Mouse (Mus musculus) kidney, adult 8-10 months (tissue): ENCODE measurements around the gene Gm382.

Source experiments
- DNase-seq, 2 experiments: peaks; one replicate each; pipeline ENCODE4 v3.0.0; 2022

The Gm382 gene

GRCm38 (mm10) chrX:127039672-127040071 is at the start of gene Gm382:
TSS of gene Gm382 (plus strand) at chrX:127039972.
- DNase-seq, result no peak

GRCm38 (mm10) chrX:127070179-127070578 is 30.4 kb downstream of the Gm382 start:
- no peak for DNase-seq

GRCm38 (mm10) chrX:127091282-127091681 is 51.5 kb downstream of the Gm382 start:
- no peak for DNase-seq

GRCm38 (mm10) chrX:127093036-127093435 is 53.3 kb downstream of the Gm382 start:
- DNase-seq, result no peak

- DNase-seq, result no peak
Measured at GRCm38 (mm10) chrX:127093961-127094360, 54.2 kb downstream of the Gm382 start.

GRCm38 (mm10) chrX:127104341-127104740 is 64.6 kb downstream of the Gm382 start:
- DNase-seq, result no peak
